Mouse (Mus musculus) embryonic fibroblast, embryonic 13.5 days (primary cell): ENCODE data around the gene Plscr1.

Experiments
- CTCF ChIP-seq: IDR thresholded peaks from 2 replicates; pipeline ENCODE4 v1.5.1; 2011; ENCODE audit warnings: mild to moderate bottlenecking, control low read depth, low read length, moderate library complexity, borderline replicate concordance; ENCODE audit not compliant: insufficient read depth
- POLR2A ChIP-seq: IDR thresholded peaks from 2 replicates; pipeline ENCODE4 v1.6.1; 2011; ENCODE audit warnings: low read depth, mild to moderate bottlenecking, control low read depth, low read length, moderate library complexity

DNA sequence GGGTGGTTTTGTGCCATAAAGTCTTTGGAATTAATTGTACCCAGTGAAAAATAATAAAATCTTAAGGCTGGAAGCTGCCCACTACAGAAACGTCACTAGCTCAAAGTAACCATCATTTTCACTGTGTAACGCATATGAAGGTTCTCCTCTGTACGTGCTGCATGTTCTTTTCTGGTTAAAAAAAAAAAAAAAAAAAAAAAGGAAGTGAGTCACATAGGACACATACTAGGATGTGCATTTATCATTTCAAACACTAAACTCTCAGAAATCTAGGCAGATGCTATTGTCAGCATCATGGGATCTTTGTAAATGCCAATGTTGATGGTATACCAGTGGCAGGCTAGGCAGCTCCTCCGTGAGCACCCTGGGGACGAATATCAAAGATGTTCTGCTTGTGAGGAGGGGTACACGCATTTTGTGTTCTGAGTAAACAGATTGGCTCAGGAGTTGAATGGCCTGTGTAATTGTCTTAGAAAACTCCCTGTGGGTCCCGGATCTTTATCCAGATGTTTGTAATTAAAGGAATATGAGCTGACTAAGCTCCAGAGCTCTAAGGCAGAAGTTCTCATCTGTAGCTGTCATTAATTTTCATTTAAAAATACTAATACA lies 33.1 kb downstream of the Plscr1 start:
- TF ChIP-seq CTCF (no peak), POLR2A (no peak)
